Mouse (Mus musculus): ENCODE measurements around the gene Zbed3.

Zbed3 gene

DNA sequence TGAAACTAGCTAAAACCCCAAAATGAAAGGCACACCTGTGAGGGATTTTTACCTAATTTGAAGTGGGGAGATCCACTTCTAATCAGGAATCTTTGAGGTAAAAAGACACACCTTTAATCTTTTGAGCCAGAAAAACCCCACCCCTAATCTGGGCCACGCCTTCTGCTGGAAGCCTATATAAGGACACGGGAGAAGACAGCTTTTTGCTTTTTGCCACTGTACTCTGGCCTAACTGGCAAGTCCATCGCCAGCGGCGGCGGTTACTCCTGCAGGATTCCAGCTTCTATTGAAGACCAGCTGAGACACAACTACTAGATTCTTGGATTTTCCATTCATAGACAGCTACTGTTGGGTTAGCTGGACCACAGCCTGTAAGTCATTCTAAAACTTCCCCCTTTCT lies at the start of gene Zbed3:
Gene Zbed3, plus strand, starts transcription at position 213 of the 400 bp plus-strand sequence.
- DNase-seq (ENCODE audit: low read depth) = no peak

DNA sequence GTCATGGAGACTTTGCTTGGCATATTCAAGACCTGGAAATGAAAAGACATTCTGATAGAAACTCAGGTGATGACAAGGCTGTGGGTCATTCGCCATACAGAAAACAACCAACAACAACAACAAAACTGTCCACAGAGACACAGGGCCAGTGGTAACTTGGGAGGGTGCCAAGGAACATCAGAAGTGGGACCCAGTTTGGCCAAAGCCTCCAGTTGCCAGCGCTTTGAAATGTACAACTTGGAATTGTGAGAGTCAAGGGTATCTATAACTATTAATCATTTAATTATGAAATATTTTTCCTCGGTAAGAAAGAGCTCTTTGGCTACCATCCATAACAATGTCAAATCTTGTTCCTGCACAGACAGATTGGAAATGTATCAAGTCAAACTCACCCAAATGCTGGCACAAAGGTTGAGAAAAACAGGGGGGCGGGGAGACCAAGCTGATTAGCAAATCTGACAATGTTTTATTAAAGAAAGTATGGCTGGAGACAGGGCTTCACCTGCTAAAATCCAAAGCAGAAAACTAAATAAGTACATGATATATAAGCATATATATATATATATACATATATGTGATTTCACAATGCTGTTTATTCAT lies 44.9 kb upstream of the Zbed3 start:
- no peak for DNase-seq (ENCODE audit: low read depth)

DNA sequence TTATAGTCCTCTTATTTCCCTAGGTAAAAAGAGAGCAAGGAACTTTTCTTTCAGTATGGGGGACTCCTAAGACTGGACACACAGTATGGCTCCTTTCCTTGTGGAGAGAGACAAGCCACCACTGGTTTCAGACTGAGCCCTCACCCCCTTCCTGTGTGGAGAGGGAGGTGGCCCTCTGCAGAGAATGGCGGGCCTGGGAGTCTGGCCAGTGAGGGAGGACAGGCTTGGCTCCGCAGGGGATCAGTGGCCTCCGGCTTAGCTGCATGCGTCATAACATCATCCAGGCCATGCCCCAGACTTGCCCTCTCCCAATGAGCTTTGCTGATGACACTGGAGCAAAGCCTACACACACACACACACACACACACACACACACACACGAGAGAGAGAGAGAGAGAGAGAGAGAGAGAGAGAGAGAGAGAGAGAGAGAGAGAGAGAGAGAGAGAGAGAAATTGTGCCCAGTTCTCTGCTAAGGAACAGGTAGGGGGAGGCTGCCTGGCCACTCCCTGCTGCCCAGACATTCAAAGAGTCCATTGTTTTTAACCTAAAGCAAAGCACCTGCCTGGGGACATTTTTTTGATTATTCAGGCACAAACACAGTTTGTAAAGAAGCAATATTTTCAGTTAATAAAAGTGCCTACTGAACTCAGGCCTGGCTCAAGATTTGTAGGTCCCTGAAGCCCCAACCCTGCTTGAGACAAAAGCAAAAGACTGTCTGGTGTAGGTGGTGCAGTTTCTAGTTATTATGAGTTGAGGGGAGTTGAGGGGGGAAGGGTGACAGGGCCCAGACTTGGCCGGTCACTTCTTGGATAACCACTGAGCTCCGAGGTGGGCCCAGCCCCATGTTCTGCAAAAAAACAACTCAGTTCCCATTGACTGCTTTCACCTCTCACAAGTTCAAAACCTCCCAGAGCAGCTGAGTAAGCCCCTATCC lies 41.4 kb upstream of the Zbed3 start:
- DNase-seq (ENCODE audit: low read depth) = no peak

DNA sequence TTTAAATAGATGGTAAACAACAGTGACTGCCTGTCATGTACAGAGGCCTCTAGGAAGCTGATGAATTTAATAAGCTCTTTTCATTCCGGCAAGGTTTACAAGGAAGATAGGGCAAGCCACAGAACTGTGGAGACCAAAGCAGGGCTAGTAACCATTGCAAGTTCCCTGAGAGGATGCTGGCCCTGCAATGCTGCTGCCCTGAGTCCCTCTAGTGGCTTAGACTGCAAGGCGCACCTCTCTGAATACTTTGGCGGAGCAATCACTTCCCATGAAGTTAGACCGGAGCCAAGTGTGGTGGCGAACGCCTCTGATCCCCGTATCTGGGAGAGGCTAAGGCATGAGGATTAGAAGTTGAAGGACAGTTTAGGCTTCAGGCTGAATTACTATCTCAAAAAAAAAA lies 36.4 kb upstream of the Zbed3 start:
- DNase-seq (ENCODE audit: low read depth) = peak; percentile 3

DNA sequence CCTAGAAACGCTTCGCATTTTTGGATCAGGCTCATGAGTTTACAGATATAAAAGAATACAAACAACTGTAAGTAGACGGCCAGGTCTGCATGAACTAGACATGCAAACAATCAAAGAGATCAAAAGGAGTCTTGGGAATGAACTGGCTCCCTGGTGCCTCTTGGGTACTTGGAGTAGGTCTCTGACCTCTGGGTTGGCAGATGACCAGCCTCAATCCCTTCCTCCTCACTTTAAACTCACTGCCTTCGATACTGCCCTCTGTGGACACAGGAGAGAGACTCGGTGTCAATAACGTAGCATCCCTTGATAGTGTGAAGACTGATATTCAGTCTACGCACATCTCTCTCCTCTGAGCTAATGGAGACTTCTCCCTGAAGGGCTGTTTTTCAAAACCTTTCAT lies 35.4 kb upstream of the Zbed3 start:
- DNase-seq (ENCODE audit: low read depth) = no peak

DNA sequence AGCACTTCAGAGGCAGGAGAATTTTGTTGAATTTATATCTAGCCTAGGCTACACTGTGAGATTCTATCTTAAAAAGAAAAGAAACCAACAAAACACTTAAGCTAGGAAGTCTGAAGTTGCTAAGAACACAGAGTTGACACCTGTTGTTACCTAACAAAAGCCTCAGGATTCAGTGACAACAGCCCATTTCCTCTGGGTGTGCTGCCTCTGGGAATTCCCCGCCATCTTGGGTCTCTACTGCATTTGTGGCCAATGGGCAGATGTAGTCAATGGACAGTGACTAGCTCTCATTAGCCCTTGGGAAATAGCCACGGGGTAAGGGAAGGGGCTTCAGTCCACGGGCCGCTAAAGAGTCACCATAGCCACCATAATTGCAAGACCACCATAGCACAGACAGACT lies 31.4 kb upstream of the Zbed3 start:
- no peak for DNase-seq (ENCODE audit: low read depth)

DNA sequence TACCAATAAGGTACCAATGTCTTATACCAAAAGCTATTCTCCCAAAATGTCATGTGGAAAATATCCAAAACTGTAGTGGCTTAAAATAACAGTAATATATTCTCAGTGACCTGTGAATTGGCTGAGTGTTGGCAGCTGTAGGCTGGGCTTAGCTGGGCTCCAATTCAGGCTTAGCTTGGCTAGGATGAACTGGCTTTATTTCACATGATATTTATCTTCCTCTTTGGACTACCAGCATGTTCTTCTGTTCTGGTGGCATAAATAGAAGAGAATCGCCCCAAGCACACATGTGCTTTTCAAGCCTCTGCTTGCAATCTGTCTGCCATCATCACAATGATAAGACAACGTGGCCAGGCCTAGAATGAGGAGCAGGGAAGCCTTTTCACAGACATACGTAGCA lies 23.5 kb upstream of the Zbed3 start:
- no peak for DNase-seq (ENCODE audit: low read depth)

DNA sequence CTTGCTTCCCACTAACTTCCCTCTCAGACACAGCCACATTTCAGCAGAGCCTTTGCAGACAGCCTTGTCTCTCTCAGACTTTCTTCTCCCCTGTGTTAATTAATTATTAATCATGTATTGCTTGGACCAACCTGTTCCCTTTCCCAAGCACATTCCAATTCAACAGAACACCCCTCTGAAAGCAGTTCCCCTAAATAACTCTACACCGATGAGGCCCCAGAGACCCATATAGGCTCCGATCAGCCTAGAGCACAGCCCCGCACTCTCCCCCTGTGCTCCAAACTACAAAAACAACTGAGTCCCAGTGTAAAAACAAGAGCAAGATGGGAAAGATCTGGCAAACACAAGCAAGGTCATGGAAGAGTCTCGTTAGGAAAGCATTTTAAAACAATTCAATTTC lies 16.8 kb upstream of the Zbed3 start:
- DNase-seq (ENCODE audit: low read depth) = no peak

DNA sequence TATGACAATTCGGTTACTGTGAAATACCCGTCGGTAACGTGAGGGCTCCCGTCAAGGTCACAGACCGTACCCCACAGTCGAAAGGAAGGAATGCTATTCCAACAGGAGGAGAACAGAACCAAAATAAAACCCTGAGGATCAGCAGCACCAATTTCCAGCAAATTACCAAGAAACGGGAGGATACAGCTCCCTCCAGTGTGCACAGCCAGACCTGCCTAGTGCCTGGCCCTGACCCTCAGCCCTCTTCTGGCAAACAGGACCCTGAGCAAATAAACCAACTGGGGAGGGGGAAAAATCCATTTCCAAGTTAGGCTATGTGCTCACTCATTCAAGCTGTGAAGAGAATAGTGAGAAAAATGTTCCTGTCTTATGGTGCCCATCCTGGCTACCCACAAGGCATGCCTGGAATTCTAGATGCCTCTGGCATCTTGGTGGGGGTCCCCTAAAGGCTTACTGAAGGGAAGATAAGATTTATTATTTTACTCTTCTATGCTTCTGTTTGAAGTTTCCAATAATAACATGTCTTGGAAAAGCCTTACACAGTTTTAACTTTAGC lies 16.2 kb upstream of the Zbed3 start:
- no peak for DNase-seq (ENCODE audit: low read depth)

DNA sequence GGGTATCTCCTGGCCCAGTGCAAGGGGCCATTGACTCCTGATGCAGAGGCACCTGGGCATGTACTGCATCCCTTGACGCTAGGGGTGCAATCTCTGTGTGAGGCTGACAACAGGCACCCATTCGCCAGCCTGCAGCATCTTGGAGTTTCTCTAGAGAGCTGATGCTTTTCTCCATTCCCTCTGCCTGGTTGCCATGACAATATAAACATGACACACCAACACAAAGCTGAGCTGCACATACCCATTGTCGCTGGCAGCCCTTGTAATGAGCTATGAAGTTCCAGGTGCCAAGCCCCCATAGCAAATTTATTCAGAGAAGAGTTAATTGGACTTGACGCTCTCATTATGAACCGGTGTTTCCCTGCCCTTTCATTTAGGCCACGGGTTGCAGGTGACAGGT lies 11.4 kb upstream of the Zbed3 start:
- DNase-seq (ENCODE audit: low read depth) = no peak

DNA sequence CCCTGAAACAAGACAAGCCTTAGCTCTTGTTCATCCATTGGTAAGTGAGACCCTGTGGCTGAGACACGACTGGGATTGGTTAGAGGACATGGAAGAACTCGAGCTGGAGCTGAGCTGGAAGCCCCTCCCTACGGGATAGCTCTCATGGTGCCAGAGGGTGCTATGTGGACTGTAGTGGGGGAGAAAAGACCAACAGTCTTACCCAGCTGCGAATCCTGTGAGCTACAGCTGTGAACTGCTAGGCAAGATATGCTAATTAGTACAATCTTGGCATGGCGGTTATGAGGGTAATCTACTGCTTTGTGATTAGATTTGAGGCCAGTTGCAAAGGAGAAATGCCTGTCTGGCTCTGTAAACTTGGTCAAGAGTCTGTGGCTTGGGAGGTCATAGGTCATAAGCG lies 4.3 kb upstream of the Zbed3 start:
- no peak for DNase-seq (ENCODE audit: low read depth)

DNA sequence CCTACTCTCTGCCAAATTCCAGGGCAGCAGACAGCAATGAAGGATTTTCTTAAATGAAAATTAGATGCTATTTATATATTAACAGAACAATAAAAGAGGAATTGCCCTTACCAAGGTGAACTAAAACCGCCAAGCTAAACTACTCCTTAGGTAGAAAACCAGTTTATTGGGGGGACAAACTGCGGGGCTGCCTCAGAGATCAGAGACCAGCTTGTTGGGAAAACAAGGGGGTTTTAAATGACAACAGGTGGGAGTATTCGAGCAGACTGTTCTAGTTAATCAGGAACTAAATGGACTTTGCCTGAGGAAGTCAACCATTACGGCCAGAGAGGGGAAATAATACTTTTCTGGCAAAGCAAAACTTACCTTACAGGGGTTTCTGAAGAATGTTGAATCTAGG lies 3.0 kb upstream of the Zbed3 start:
- DNase-seq (ENCODE audit: low read depth) = no peak

DNA sequence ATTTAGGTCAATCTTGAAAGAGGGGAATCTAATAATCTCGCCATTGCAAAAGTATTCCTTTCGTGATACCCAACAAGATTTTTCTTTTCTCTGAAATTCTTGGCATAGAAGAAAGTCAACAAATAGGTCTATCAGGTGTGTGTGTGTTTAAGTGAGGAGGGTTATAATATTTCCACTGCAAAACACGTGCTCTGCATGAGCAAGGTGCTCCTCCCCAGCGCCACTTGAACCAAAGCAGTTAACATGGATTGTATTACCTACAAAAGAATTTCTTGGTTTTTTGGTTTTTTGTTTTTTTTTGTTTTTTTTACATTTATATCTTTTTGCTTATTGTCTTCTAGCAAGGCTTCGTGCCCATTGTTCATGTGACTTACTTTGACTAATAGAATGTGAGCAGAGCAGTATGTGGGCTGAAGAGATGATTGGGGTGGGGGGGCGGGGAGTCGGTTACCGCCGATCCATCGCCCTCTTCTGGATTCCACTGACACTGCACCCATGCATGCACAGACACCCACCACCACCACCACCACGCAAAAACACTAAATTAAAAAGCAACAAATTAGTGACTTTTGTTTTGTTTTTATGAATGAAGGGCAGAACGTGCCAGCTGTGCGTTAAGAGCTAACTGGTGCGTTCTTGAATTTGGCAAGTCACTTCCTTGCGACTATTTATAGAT lies 676 bp downstream of the Zbed3 start:
- no peak for DNase-seq (ENCODE audit: low read depth)

DNA sequence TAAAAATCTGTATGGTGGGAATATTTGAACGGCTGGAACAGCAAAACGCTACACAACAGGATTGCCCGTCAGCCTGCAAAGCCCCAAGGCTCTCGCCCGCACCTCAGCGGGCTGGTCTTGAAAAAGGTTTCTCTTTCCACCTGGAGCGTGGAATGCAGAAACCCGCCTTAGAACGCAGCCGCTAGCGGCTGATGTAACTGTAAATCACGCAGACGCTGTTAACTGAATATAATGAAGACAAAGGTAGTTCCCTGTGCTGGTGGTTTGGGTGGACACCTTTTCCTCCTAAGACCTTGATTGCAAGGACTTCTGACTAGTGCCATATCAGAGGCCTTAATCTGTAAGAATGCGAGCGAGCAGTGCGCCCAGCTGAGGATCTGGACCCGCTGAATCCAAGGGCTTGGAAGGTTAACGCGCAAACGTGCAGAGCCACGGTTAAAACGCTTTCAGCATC lies 1.2 kb downstream of the Zbed3 start:
- no peak for DNase-seq (ENCODE audit: low read depth)

DNA sequence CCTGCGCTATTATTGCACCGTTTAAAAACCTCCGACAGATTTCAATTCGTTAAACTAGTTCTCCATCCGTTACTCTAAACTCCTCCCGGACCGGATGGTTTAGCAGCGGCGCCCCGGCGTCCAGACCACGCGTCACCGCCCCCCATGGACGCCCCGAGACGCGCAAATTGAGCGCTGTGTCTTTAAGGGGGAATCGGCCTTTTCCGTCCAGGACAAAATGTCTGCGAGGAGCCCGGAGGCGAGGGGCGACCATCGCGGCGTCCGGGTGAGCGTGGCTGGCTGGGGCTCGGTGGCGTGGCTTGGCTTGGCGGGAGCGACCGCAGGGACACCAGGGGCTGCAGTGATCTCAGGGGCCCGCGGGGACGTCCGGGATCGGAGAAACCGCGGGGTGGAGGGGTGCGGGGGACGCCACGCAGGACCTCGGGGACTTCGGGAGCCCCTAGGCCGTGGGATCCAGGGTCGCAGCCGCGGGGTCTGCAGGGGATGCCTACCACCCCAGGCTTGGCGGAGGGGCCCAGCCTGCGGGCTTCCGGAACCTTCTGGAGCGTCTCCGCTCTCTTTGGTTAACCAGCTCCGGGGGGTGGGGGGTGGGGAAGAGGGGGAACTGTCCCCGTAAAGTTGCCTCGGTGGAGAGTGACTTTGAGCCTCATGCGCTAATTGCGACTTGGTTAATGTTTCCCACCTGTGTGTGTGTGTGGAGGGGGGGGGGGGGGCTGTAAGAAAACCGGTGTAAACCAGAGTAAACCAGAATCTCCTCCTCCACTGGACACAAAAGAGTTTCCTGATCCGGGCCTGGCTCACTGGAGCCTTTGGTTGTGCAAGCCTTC lies 1.9 kb downstream of the Zbed3 start:
- DNase-seq (ENCODE audit: low read depth) = no peak

DNA sequence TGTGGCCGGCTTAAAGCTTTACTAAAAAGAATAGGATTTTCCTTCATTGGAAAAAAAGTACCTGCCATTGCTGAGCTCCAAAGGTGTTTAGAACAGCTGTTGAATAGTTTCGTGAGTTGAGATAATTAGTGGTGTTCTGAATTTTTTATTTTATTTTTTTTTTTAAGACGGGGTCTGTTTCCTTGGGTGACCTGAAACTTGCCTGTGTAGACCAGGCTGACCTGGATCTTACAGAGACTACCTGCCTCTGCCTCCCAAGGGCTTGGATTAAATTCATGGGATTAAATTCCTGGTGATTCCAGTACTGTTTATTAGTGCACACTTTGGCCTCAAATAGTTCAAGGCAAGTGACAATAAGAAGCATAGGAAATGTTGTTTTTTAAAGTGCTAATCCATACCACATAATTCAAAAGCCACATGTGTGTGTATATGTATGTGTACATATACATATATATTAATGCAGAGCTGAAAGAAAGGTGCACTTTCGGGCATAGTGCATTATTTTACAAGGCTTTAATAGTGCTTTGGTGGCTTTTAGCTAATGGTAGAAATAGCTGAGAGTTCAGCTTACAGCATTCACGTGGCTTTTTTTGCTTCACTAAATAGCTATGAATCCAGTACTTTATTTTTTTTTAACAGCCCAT lies 2.6 kb downstream of the Zbed3 start:
- DNase-seq (ENCODE audit: low read depth) = no peak

DNA sequence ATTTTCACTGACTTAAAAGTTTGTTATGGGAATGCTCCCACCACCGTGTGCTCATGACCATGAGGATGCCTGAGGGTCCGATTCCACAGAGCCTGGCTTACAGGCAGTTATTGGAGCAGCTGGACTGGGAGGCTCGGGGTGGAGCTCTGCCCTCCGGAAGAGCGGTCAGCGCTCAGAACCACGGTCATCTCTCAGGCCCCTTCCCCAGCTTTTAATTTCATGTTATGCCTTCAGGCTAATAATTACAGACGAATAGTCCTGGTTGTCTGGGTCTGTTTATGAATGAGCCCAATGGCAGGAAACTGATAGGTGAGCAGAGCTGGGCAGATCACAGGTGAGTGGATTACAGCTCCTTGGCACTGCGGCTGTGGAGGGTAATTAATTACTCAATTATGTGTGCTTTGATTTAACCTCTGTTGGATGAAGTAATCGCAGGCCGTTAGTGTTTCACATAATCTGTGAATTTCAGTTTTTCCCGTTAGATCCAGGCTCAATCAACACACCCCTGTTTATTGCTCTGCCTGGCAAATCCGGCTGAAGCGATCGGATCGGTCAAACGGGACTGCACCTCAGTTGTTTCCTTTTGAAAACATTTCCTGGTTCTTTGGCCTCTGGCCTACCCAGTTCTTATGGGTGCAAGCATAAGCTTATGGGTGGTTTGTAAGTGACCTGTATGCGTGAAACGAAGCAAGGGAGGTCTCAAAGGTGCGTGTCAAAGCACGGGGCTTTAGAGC lies 3.4 kb downstream of the Zbed3 start:
- DNase-seq (ENCODE audit: low read depth) = no peak

DNA sequence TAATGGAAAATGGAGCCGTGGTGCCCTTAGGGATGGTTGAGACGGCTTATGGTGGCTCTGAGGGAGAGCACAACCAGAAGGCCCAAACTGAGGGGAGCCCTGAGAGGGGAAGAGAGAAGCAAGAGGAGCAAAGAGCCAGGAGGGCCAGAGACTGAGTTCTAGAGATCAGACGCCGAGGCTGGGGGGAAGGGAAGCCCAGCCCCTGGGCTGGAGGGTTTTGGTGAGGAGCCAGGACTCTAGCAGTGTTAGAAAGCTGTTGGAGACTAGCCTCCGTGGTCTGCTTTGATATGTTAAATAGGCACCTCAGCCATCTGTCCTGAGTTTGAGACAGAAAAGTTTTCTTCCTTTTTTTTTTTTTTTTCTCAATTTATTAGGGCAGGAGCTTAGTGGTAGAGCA lies 3.9 kb downstream of the Zbed3 start:
- no peak for DNase-seq (ENCODE audit: low read depth)

DNA sequence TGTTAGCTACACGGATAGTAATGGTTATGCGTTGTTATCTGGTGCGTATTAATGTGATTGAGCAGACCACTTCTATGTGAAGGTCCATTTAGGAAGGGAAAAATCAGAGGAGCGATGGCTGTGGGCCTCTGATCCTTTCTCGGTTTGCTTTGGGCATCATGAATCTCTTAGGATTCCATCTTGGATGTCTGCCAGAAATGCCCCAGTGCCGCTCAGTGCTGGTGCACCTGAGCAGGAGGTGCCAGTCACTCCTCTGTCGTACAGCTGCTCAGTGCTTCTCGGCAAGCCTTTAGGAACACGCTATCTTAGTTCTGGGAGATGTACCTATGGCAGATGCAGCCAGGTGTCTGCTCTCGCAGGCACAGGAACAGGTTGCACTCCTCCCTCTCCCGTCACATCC lies 5.4 kb downstream of the Zbed3 start:
- DNase-seq (ENCODE audit: low read depth) = no peak

DNA sequence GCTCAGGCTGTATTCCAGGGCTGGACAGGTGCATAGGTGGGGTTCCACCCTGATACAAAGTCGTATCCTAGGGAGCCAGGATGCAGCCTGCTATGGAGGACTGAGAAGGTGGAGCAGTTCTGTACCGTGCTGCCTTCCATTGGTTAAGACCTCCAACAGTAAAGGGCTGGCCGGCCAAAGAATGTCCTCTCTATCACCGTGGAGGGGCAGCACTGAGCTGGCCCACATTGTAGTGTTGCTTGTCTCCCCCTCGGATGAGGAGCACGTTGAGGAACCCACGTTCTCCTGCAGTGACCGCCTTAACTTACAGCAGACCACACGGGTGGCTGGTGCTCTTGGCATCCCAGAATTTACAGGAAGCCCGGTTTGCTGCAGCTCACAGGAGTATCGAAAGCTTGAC lies 7.1 kb downstream of the Zbed3 start:
- DNase-seq (ENCODE audit: low read depth) = no peak

Data from c-Kit-positive CD71-positive TER-119-negative erythroid progenitor cells, embryonic 14.5 days (primary cell).